Comparison of ENCODE assay signal across 31 mouse cellular contexts in genomic region chr9:54630905-54631304, GRCm38 (mm10). TPM values are rescaled to one million over a fixed set of nuclear protein-coding genes. Genes with fewer than 3 reads are reported as not detected.
DNase-seq lines count a peak whose midpoint lies in the region; ATAC-seq and TF ChIP-seq lines count a peak whose summit lies in the region.
"Had no signal": no experiment of that assay in that cellular context is flagged by ENCODE, and none has a peak within 500 bp of the region (broad histone marks: within the 10 kb centered on the region; RNA-seq: fewer than 3 reads in every experiment).

No protein-coding gene starts in this region.

- intact Hi-C loops in heart, adult 2 months (cut with DNase I) = no loop called here
- intact Hi-C loops in left cerebral cortex, adult 2 months (cut with DNase I) = no loop called here
- intact Hi-C loops in left cerebral cortex, postnatal 4 days (cut with DNase I) = no loop called here

- no peaks in the 10 kb centered on the region for H3K36me3 ChIP-seq in heart, adult 2 months (ENCODE audit: control insufficient read depth, insufficient read depth, low read length)
- H3K36me3 ChIP-seq in E14TG2a.4 (ENCODE audit: insufficient read depth, low read length) = no peaks in the 10 kb centered on the region
- H3K36me3 ChIP-seq: embryonic facial prominence, embryonic 13.5 days; heart, embryonic 13.5 days; hindbrain, embryonic 13.5 days; limb, embryonic 10.5 days; stomach, embryonic 15.5 days had no signal

- TF ChIP-seq EP300 in heart, adult 2 months (IDR thresholded peaks at IDR 0.05; ENCODE audit: insufficient read depth, low read depth, low read length) = no peak

- no peak overlapping the region for H3K9ac ChIP-seq in heart, adult 2 months (ENCODE audit: low read depth, low read length)
- H3K9ac ChIP-seq: embryonic facial prominence, embryonic 13.5 days; forebrain, embryonic 13.5 days; heart, embryonic 13.5 days; hindbrain, embryonic 13.5 days; stomach, embryonic 15.5 days had no signal

- H3K79me2 ChIP-seq in heart, adult 2 months (replicated peaks; ENCODE audit: control insufficient read depth, insufficient read depth, low read length) = no peaks in the 10 kb centered on the region

- H3K4me3 ChIP-seq in heart, adult 2 months = no peak overlapping the region
- no peak overlapping the region for H3K4me3 ChIP-seq in left cerebral cortex, adult 2 months
- no peak overlapping the region for H3K4me3 ChIP-seq in E14TG2a.4 (replicated peaks; ENCODE audit: low read length)
- H3K4me3 ChIP-seq: embryonic facial prominence, embryonic 13.5 days; erythroblast, embryonic 14.5 days; forebrain, embryonic 13.5 days; heart, embryonic 13.5 days; hindbrain, embryonic 13.5 days; limb, embryonic 10.5 days; stomach, embryonic 15.5 days had no signal

- no peak overlapping the region for H3K27ac ChIP-seq in heart, adult 2 months
- no peak overlapping the region for H3K27ac ChIP-seq in left cerebral cortex, adult 2 months
- H3K27ac ChIP-seq: embryonic facial prominence, embryonic 13.5 days; forebrain, embryonic 13.5 days; heart, embryonic 13.5 days; hindbrain, embryonic 13.5 days; limb, embryonic 10.5 days; macrophage; stomach, embryonic 15.5 days had no signal

- ATAC-seq in erythroid progenitor cell, adult 5-6 weeks (replicated peaks; ENCODE audit: low FRiP score, poor library complexity, severe bottlenecking) = no peak
- ATAC-seq: forebrain, embryonic 13.5 days; intestine, embryonic 16.5 days; midbrain, embryonic 16.5 days had no signal

- H3K4me1 ChIP-seq in heart, adult 2 months (ENCODE audit: control insufficient read depth, insufficient read depth, low read length) = no peaks in the 10 kb centered on the region
- no peaks in the 10 kb centered on the region for H3K4me1 ChIP-seq in E14TG2a.4 (replicated peaks; ENCODE audit: low read depth, low read length)
- H3K4me1 ChIP-seq: forebrain, embryonic 13.5 days; hindbrain, embryonic 13.5 days; limb, embryonic 10.5 days; stomach, embryonic 15.5 days had no signal

- no peak for DNase-seq in heart, adult 2 months
- DNase-seq in heart, adult 8-10 months (ENCODE audit: low spot score) = no peak
- DNase-seq in left cerebral cortex, adult 2 months (ENCODE audit: extremely low spot score in 1 of 2, low spot score in 2 of 2) = no peak
- no peak for DNase-seq in left cerebral cortex, postnatal 4 days
- peak; percentile 15 for DNase-seq in 416B (ENCODE audit: low read depth)
- DNase-seq in cerebellum, postnatal 10 days = no peak
- DNase-seq: adrenal gland, adult 2 months; cerebellum, adult 18-20 months; cerebellum, postnatal 25 days; embryo, embryonic 11 days; gastrocnemius, postnatal 10 days; heart, adult 11 months; kidney, postnatal 4 days; liver; lung, adult 2 months; right cerebral cortex, adult 18-20 months; right cerebral cortex, postnatal 4 days; thymus, adult 2 months; thymus, postnatal 4 days had no signal

- peak; percentile 55 for TF ChIP-seq CTCF in heart, adult 2 months (IDR thresholded peaks at IDR 0.05)
- TF ChIP-seq CTCF in left cerebral cortex, adult 2 months (IDR thresholded peaks at IDR 0.05) = peak; percentile 48
- peak; percentile 41 for TF ChIP-seq CTCF in E14TG2a.4 (conservative IDR thresholded peaks at IDR 0.05; ENCODE audit: low read length)

- H3K9me3 ChIP-seq in E14TG2a.4 (ENCODE audit: low read length) = no peaks in the 10 kb centered on the region
- H3K9me3 ChIP-seq: embryonic facial prominence, embryonic 13.5 days; forebrain, embryonic 13.5 days; heart, embryonic 13.5 days; hindbrain, embryonic 13.5 days; limb, embryonic 10.5 days; stomach, embryonic 15.5 days had no signal

- H3K27me3 ChIP-seq in heart, adult 2 months (ENCODE audit: control insufficient read depth, insufficient read depth, low read length) = no peaks in the 10 kb centered on the region
- H3K27me3 ChIP-seq in E14TG2a.4 (ENCODE audit: insufficient read depth, low read length) = no peaks in the 10 kb centered on the region
- H3K27me3 ChIP-seq: embryonic facial prominence, embryonic 13.5 days; forebrain, embryonic 13.5 days; heart, embryonic 13.5 days; hindbrain, embryonic 13.5 days; stomach, embryonic 15.5 days had no signal

- TF ChIP-seq POLR2A in heart, adult 2 months (IDR thresholded peaks at IDR 0.05; ENCODE audit: insufficient read depth, low read depth, low read length) = no peak

RNA-seq across cellular contexts. Expression of gene Acsbg1, which starts 30.8 kb away (rescaled TPM):
- total RNA-seq in heart, adult 2 months (2021) = under 1 TPM; 0.30 to 0.31 TPM
- polyA plus RNA-seq in heart, adult 2 months (2012; rRNA removed) = 0.70 and 0.85 TPM in 2 replicates
- under 1 TPM; 0.17 to 0.41 (median 0.22) TPM for total RNA-seq in heart, adult 8-10 months (2022)
- 100 to 1,000 TPM; 114 to 132 TPM for total RNA-seq in left cerebral cortex, adult 2 months (2021)
- total RNA-seq in left cerebral cortex, postnatal 4 days (2021) = 10 to 100 TPM; 37.5 to 43.1 TPM
- total RNA-seq in erythroid progenitor cell, adult 5-6 weeks (2015; ENCODE audit: low replicate concordance) = not detected in 2 replicates
- total RNA-seq in erythroid progenitor cell, adult 5-6 weeks (2017; ENCODE audit: low replicate concordance) = 1.2 TPM in 1 of 2 replicates, not detected in the other
- polyA plus RNA-seq: erythroblast, embryonic 14.5 days; macrophage had no signal

RNA-seq across cellular contexts. Expression of gene Idh3a, which starts 44.8 kb away (rescaled TPM):
- total RNA-seq in heart, adult 2 months (2021) = 100 to 1,000 TPM; 507 to 582 TPM
- polyA plus RNA-seq in heart, adult 2 months (2012; rRNA removed) = 367 and 618 TPM in 2 replicates
- 100 to 1,000 TPM; 519 to 556 (median 547) TPM for total RNA-seq in heart, adult 8-10 months (2022)
- total RNA-seq in left cerebral cortex, adult 2 months (2021) = 100 to 1,000 TPM; 179 to 187 TPM
- 100 to 1,000 TPM; 134 to 138 TPM for total RNA-seq in left cerebral cortex, postnatal 4 days (2021)
- total RNA-seq in erythroid progenitor cell, adult 5-6 weeks (2015; ENCODE audit: low replicate concordance) = 26.8 and 30.3 TPM in 2 replicates
- 15.4 and 19.7 TPM in 2 replicates for total RNA-seq in erythroid progenitor cell, adult 5-6 weeks (2017; ENCODE audit: low replicate concordance)

Comparison
In these comparisons a context has a peak if more than half of its experiments do, and no peak if none do; other contexts are left out.
1. RNA of gene Acsbg1, which starts 30.8 kb away (total RNA-seq): 114 to 132 TPM in left cerebral cortex, adult 2 months and 37.5 to 43.1 TPM in left cerebral cortex, postnatal 4 days; 0.30 to 0.31 TPM in heart, adult 2 months, 0.17 to 0.41 TPM in heart, adult 8-10 months and 1.2 TPM in erythroid progenitor cell, adult 5-6 weeks; every median in the first group is over 10 times any median in the second.
2. RNA of gene Idh3a, which starts 44.8 kb away (total RNA-seq): 507 to 582 TPM in heart, adult 2 months, 519 to 556 TPM in heart, adult 8-10 months, 179 to 187 TPM in left cerebral cortex, adult 2 months and 134 to 138 TPM in left cerebral cortex, postnatal 4 days; 15.4 to 30.3 TPM in erythroid progenitor cell, adult 5-6 weeks; every median in the first group is over 4 times any median in the second.
3. Peak in every context shown above with its lines, with median percentiles within 50 percentile points of each other: CTCF ChIP-seq.